Mouse (Mus musculus) natural killer cell, adult 2 months (primary cell): ENCODE results near the gene Car4.

ENCODE experiments used
- DNase-seq, 2 experiments: peaks; one replicate each; pipeline ENCODE4 v3.0.0; 2022; ENCODE audit warnings: low spot score in 2 of 2

Gene Car4

GRCm38 (mm10) chr11:85003566-85003965 lies 46.0 kb downstream of the Car4 start:
- DNase-seq, result no peak

DNA sequence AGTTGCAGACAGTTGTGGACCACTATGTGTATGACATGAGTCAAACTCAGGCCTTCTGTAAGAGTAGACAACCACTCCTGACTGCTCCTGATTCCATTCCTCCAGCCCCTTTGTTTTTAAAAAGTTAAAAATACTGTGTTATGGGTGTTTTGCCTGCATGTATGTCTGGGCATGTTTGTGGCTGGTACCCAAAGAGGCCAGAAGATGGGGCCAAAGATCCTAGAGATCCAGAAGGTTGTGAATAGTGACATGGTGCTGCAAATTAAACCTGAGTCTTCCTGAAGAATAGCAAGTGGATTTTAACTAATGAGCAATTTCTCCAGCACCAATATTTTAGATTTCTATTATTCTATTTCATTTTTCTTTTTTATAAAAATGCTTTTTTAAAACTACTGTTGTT lies 55.5 kb downstream of the Car4 start:
- no peak for DNase-seq
